Mouse (Mus musculus): ENCODE data around the gene Ttc37. TPM values are rescaled to one million over a fixed set of nuclear protein-coding genes. Genes with fewer than 3 reads are reported as not detected.

Ttc37 gene
- polyA plus RNA-seq (2015; fragmentation: Nextera tagmentation; extraction: Ambion mirVana), result 4.3 and 5.1 TPM in 2 replicates

- under 1% methylated on average over 34 of the region's 34 CpGs for WGBS (ENCODE audit: insufficient replicate concordance)
- Histone ChIP-seq H3K27me3 (ENCODE audit: control insufficient read depth, insufficient read depth, low read depth, low read length) (no peaks in the 10 kb centered on the region), H3K4me1 (ENCODE audit: control insufficient read depth, low read depth, low read length) (no peaks in the 10 kb centered on the region; the same call in 1 of the 2 replicates), H3K4me3 (ENCODE audit: low read depth, low read length) (peak within 1 kb of the TSS; percentile 71), H3K9me3 (replicated peaks; ENCODE audit: control insufficient read depth, low read length) (no peaks in the 10 kb centered on the region), H3K9ac (ENCODE audit: low read depth, low read length) (peak within 1 kb of the TSS; percentile 80), H3K36me3 (ENCODE audit: control insufficient read depth, insufficient read depth) (no peaks in the 10 kb centered on the region), H3K27ac (ENCODE audit: low read length) (peak within 1 kb of the TSS; percentile 85), H3K4me2 (ENCODE audit: low read depth, low read length) (peak within 1 kb of the TSS; percentile 85)
- ATAC-seq (ENCODE audit: low read depth), result peak; percentile 96
Observed at GRCm38 (mm10) chr13:76098493-76099303, at the start of gene Ttc37, which contains the start of gene Arsk. TSS of gene Ttc37 (plus strand) at chr13:76098734. TSS of gene Arsk (minus strand) at chr13:76098660.

- peak overlapping the region; percentile 100 for H3K4me2 ChIP-seq (ENCODE audit: low read depth, low read length)
- H3K27me3 ChIP-seq (ENCODE audit: control insufficient read depth, insufficient read depth, low read depth, low read length), result peaks cover 19% of the 10 kb centered on the region
- peaks cover 26% of the 10 kb centered on the region for H3K4me1 ChIP-seq (ENCODE audit: control insufficient read depth, low read depth, low read length)
- no peaks in the 10 kb centered on the region for H3K36me3 ChIP-seq (ENCODE audit: control insufficient read depth, insufficient read depth)
- under 1% methylated on average over 59 of the region's 59 CpGs for WGBS (ENCODE audit: insufficient replicate concordance)
- H3K9ac ChIP-seq (ENCODE audit: low read depth, low read length), result peak overlapping the region; percentile 59
- no peaks in the 10 kb centered on the region for H3K9me3 ChIP-seq (replicated peaks; ENCODE audit: control insufficient read depth, low read length)
- peak overlapping the region; percentile 74 for H3K27ac ChIP-seq (ENCODE audit: low read length)
- ATAC-seq (ENCODE audit: low read depth), result peak; percentile 91
- H3K4me3 ChIP-seq (ENCODE audit: low read depth, low read length), result peak overlapping the region; percentile 70
Observed at GRCm38 (mm10) chr13:76055391-76056232, 42.9 kb upstream of the Ttc37 start.

GRCm38 (mm10) chr13:76056261-76056724 is 42.2 kb upstream of the Ttc37 start:
- WGBS (ENCODE audit: insufficient replicate concordance), result under 1% methylated on average over 34 of the region's 34 CpGs
- H3K4me1 ChIP-seq (ENCODE audit: control insufficient read depth, low read depth, low read length), result peaks cover 26% of the 10 kb centered on the region
- H3K9ac ChIP-seq (ENCODE audit: low read depth, low read length), result peak overlapping the region; percentile 59
- H3K9me3 ChIP-seq (replicated peaks; ENCODE audit: control insufficient read depth, low read length), result no peaks in the 10 kb centered on the region
- H3K4me3 ChIP-seq (ENCODE audit: low read depth, low read length), result peak overlapping the region; percentile 70
- H3K27me3 ChIP-seq (ENCODE audit: control insufficient read depth, insufficient read depth, low read depth, low read length), result peaks cover 19% of the 10 kb centered on the region
- peak overlapping the region; percentile 100 for H3K4me2 ChIP-seq (ENCODE audit: low read depth, low read length)
- ATAC-seq (ENCODE audit: low read depth), result peak; percentile 81
- H3K27ac ChIP-seq (ENCODE audit: low read length), result peak overlapping the region; percentile 74; the same call in 1 of the 2 replicates
- no peaks in the 10 kb centered on the region for H3K36me3 ChIP-seq (ENCODE audit: control insufficient read depth, insufficient read depth)

GRCm38 (mm10) chr13:76056896-76057266 is 41.7 kb upstream of the Ttc37 start, which contains the start of gene Gpr150:
TSS of gene Gpr150 (minus strand) at chr13:76056996.
- WGBS (ENCODE audit: insufficient replicate concordance), result 19% methylated on average over 10 of the region's 10 CpGs
- Histone ChIP-seq H3K27me3 (ENCODE audit: control insufficient read depth, insufficient read depth, low read depth, low read length) (peaks cover 19% of the 10 kb centered on the region), H3K4me3 (ENCODE audit: low read depth, low read length) (peak within 1 kb of the TSS; percentile 70), H3K4me2 (ENCODE audit: low read depth, low read length) (peak within 1 kb of the TSS; percentile 100), H3K9ac (ENCODE audit: low read depth, low read length) (peak within 1 kb of the TSS; percentile 59), H3K4me1 (ENCODE audit: control insufficient read depth, low read depth, low read length) (peaks cover 26% of the 10 kb centered on the region), H3K27ac (ENCODE audit: low read length) (peak within 1 kb of the TSS; percentile 74), H3K9me3 (replicated peaks; ENCODE audit: control insufficient read depth, low read length) (no peaks in the 10 kb centered on the region), H3K36me3 (ENCODE audit: control insufficient read depth, insufficient read depth) (no peaks in the 10 kb centered on the region)
- no peak for ATAC-seq (ENCODE audit: low read depth)

GRCm38 (mm10) chr13:76057267-76058069 is 41.1 kb upstream of the Ttc37 start:
- H3K4me1 ChIP-seq (ENCODE audit: control insufficient read depth, low read depth, low read length), result peaks cover 26% of the 10 kb centered on the region
- peaks cover 19% of the 10 kb centered on the region for H3K27me3 ChIP-seq (ENCODE audit: control insufficient read depth, insufficient read depth, low read depth, low read length)
- no peak overlapping the region for H3K27ac ChIP-seq (ENCODE audit: low read length)
- peak overlapping the region; percentile 100 for H3K4me2 ChIP-seq (ENCODE audit: low read depth, low read length)
- WGBS (ENCODE audit: insufficient replicate concordance), result 56% methylated on average over 10 of the region's 10 CpGs
- H3K9me3 ChIP-seq (replicated peaks; ENCODE audit: control insufficient read depth, low read length), result no peaks in the 10 kb centered on the region
- H3K4me3 ChIP-seq (ENCODE audit: low read depth, low read length), result peak overlapping the region; percentile 70; the same call in 1 of the 2 replicates
- no peaks in the 10 kb centered on the region; the same call in 1 of the 2 replicates for H3K36me3 ChIP-seq (ENCODE audit: control insufficient read depth, insufficient read depth)
- no peak overlapping the region for H3K9ac ChIP-seq (ENCODE audit: low read depth, low read length)
- ATAC-seq (ENCODE audit: low read depth), result no peak

GRCm38 (mm10) chr13:76059591-76059990 is 38.9 kb upstream of the Ttc37 start:
- H3K4me2 ChIP-seq (ENCODE audit: low read depth, low read length), result no peak overlapping the region
- H3K36me3 ChIP-seq (ENCODE audit: control insufficient read depth, insufficient read depth), result no peaks in the 10 kb centered on the region; the same call in 1 of the 2 replicates
- no peak overlapping the region for H3K9ac ChIP-seq (ENCODE audit: low read depth, low read length)
- WGBS (ENCODE audit: insufficient replicate concordance), result 74% methylated on average over 4 of the region's 4 CpGs
- no peak overlapping the region for H3K4me3 ChIP-seq (ENCODE audit: low read depth, low read length)
- peaks cover 19% of the 10 kb centered on the region for H3K27me3 ChIP-seq (ENCODE audit: control insufficient read depth, insufficient read depth, low read depth, low read length)
- H3K27ac ChIP-seq (ENCODE audit: low read length), result no peak overlapping the region
- H3K4me1 ChIP-seq (ENCODE audit: control insufficient read depth, low read depth, low read length), result peaks cover 24% of the 10 kb centered on the region
- ATAC-seq (ENCODE audit: low read depth), result no peak
- no peaks in the 10 kb centered on the region for H3K9me3 ChIP-seq (replicated peaks; ENCODE audit: control insufficient read depth, low read length)

GRCm38 (mm10) chr13:76062126-76062525 is 36.4 kb upstream of the Ttc37 start:
- no peaks in the 10 kb centered on the region for H3K9me3 ChIP-seq (replicated peaks; ENCODE audit: control insufficient read depth, low read length)
- WGBS (ENCODE audit: insufficient replicate concordance), result 76% methylated on average over 3 of the region's 3 CpGs
- H3K27me3 ChIP-seq (ENCODE audit: control insufficient read depth, insufficient read depth, low read depth, low read length), result 0 out of 2 replicates have a peak, but pooled peaks cover 2% of the 10 kb centered on the region
- ATAC-seq (ENCODE audit: low read depth), result no peak
- no peak overlapping the region for H3K4me2 ChIP-seq (ENCODE audit: low read depth, low read length)
- H3K27ac ChIP-seq (ENCODE audit: low read length), result no peak overlapping the region
- H3K36me3 ChIP-seq (ENCODE audit: control insufficient read depth, insufficient read depth), result no peaks in the 10 kb centered on the region; the same call in 1 of the 2 replicates
- no peak overlapping the region for H3K4me3 ChIP-seq (ENCODE audit: low read depth, low read length)
- no peaks in the 10 kb centered on the region; the same call in 1 of the 2 replicates for H3K4me1 ChIP-seq (ENCODE audit: control insufficient read depth, low read depth, low read length)
- H3K9ac ChIP-seq (ENCODE audit: low read depth, low read length), result no peak overlapping the region

GRCm38 (mm10) chr13:76062569-76062968 is 36.0 kb upstream of the Ttc37 start:
- Histone ChIP-seq H3K4me2 (ENCODE audit: low read depth, low read length) (no peak overlapping the region), H3K4me1 (ENCODE audit: control insufficient read depth, low read depth, low read length) (no peaks in the 10 kb centered on the region), H3K9me3 (replicated peaks; ENCODE audit: control insufficient read depth, low read length) (no peaks in the 10 kb centered on the region), H3K27me3 (ENCODE audit: control insufficient read depth, insufficient read depth, low read depth, low read length) (0 out of 2 replicates have a peak, but pooled peaks cover under 1% of the 10 kb centered on the region), H3K4me3 (ENCODE audit: low read depth, low read length) (no peak overlapping the region), H3K36me3 (ENCODE audit: control insufficient read depth, insufficient read depth) (no peaks in the 10 kb centered on the region; the same call in 1 of the 2 replicates), H3K27ac (ENCODE audit: low read length) (no peak overlapping the region), H3K9ac (ENCODE audit: low read depth, low read length) (no peak overlapping the region)
- WGBS (ENCODE audit: insufficient replicate concordance), result 77% methylated on average over 3 of the region's 3 CpGs
- ATAC-seq (ENCODE audit: low read depth), result no peak
